Mouse (Mus musculus) lung, postnatal 10 days (tissue): ENCODE measurements around the gene Prpf6.

ENCODE experiments used
- DNase-seq: peaks from one replicate; pipeline ENCODE4 v3.0.0; 2021

Prpf6 gene

DNA sequence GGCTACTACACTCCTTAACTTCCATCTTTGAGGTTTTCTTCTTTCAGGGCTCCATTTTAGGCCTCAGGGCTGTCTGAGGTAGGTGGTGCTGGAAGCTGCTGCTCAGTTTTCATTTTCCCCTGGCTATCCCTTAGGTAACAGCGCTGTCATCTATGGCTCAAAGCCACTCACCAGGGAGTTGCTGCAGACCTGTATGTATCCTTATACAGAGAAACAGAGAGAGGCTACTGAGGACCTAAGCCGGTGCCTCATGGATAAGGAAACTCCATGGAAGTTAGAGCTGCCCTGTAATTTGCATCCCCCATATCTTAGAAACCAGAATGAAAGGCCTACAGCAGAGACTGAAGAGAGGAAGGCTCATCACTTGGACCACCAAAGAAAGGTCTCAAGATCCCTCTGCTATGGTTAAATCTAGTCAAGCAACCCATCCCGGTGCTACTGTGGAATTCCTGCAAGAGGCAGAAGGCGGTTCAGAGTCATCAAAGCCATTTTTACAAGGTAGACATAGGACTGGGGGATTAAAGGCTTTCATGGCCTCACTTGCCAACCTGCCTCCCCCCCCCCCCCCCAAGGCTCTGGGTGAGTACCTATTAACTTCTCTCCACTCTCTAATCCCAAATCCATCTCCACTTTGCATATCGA lies 11.4 kb upstream of the Prpf6 start:
- DNase-seq = no peak

DNA sequence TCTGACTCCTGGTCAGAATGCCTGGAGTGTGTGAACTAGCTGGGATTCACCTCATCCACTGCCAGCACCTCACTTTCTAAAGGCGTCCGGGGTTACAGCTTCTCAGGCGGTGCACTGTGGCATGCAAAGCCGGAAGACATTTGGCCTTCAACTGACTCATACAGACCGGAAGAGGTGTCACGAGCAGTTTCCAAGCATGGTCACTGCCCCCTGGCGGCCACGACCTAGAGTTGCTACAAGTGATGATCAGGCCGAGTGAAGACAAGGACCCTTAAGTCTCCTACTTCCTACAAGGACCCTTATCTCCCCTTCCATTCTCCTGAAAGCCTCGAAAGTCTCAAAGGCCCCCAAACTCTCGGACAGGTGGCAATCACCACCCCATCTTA lies 10.7 kb upstream of the Prpf6 start:
- peak; percentile 91 for DNase-seq

DNA sequence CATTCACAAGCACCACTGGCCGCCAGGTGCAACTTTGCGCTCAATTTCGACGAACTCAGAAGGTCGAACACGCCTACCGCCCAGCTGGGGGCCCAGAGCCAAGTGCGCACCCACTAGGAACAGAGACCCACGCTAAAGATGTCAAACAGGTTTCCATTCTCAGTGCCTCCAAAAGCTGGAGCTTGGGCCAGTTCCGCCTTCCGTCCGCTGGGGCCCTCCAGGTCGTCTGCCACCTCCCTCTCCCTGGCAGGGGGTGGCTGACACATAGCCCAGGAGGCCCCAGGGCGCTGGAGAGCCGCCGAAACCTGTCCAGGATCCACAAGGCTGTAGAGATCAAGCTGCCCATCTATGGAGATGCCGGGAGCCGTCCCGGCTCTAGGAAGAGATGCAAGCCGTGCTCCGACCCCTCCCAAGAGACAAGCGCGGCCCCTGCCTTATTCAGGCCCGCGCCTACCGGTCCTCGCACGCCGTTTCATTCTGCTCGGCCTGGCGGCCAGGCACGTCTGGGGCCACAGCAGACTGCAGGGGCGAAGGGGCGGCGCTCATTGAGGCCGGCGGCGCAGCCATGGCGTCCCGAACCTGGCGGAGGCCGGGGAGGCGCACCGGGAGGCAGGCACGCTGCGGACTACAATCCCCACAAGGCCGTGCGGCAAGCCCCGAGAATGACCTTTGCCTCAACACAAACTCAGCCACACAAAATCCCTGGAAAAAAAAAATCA lies 10.1 kb upstream of the Prpf6 start:
- DNase-seq = peak; percentile 89

GRCm38 (mm10) chr2:181582358-181582757 lies 9.3 kb upstream of the Prpf6 start:
- DNase-seq = no peak

- no peak for DNase-seq
These were observed 8.7 kb upstream of the Prpf6 start for GRCm38 (mm10) chr2:181582939-181583338.

DNA sequence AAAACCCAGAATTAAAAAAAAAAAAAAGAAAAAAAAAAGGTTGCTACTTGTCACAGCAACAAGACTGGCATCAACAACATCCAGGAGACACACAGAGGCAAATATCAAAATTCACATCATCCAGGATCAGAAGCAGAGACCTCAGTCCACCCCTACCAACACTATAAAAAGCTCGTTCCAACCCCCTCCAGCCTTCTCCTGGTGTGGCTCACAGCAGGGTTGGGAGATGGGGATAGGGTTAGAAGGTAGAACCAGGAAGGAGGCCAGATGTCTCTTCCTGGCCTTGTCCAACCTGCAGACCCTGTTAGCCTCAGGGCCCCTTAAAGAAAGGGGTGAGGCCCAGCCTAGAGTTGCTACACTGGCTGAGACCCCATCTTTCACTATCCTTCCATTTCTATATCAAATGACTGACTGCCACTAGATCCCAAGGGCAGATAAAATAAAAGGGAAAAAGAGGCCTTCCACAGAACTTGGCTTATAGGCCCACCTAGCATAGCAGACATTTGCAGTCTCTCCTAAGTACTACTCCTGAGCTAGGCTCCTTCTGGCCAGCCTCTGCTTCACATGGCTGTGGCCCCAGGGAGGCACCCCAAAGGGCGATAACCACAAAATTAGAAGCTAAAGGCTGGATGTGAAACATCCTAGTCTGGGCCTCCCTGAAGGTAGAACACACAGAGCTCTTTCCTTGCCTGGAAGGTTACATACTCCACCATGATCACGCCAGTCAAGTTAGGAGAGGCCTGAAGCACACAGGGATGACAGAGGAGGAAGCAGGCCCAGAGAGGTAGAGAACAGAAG lies 8.0 kb upstream of the Prpf6 start:
- no peak for DNase-seq

- no peak for DNase-seq
These were observed 7.2 kb upstream of the Prpf6 start, which contains the start of gene Uckl1 for GRCm38 (mm10) chr2:181584411-181584942. Uckl1 (minus strand) TSS chr2:181584892.

- no peak for DNase-seq
These were observed 6.2 kb upstream of the Prpf6 start for GRCm38 (mm10) chr2:181585506-181585905.

GRCm38 (mm10) chr2:181586124-181586523 lies 5.5 kb upstream of the Prpf6 start:
- DNase-seq = no peak

- no peak for DNase-seq
These were observed 3.9 kb upstream of the Prpf6 start for GRCm38 (mm10) chr2:181587796-181588195.

DNA sequence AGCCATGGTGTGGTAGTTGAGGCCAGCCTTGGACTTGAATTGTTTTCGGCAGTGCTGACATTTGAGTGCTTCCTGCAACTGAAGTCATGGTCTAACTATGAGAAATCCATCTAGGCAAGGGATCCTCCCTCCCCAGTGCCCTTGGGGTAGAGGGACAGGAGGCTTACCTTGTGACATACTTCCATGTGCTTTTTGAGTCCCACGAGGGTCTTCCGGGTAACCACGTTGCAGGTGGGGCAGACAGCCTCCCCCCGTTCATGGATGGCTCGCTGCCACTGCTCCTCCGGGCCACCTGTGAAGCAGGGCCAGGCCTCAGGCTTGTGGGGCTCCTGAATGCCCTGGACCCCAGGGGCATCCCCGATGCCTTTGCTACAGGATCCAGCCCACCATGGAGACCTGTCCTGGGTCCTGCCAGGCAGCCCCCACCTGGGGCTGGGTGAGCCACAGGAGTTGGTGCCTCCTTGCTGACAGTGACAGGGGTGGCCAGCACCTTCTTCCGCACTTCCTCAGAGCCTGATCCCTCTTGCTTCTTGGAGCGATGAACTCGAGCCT lies 3.4 kb upstream of the Prpf6 start:
- no peak for DNase-seq

DNA sequence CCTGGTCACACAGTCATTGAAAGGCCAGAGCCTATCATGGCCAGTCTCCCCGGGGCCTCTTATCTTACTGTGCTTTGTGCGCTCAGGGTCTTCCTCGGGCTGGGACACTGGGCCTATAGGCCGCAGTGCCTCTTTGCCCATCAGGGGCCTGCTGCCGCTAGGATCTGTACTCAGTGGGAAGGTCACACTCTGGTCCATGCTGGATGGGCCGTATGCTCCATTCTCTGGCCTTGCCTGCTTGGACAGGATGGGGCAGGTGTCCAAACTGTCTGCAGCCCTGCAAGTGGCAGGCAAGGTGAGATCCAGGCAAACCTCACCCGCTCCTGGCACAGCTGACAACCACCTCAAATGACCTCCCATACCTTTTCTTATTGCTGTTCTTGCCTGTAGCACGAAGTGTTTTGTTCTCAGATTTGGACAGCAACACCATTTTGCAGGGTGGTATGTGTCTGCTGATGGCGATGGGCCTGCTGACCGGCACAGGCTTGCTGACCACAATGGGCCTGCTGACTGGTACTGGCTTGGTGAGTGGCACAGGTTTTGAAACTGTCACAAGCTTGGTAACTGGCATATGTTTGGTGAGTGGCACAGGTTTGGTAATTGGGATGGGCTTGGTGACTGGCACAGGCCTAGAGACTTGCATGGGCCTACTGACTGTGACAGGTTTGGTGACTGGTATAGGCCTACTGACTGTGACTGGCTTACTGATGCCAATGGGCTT lies 2.5 kb upstream of the Prpf6 start:
- no peak for DNase-seq

DNA sequence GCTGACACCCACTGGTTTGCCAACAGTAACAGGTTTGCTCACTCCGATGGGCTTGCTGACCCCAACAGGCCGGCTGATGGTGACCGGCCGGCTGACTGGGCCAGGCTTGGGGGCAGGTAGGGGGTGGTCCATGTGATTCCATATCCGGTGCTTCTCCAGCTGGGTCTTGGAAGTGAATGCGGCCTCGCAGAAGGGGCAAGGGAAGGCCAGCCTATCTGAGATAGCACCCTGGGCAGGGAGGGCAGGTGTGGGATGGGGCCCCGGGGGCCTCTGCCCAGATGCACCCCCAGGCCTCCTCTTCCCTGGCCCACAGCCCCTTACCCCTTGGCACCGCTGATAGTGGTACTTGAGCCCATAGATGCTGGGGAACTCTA lies 1.9 kb upstream of the Prpf6 start:
- DNase-seq = no peak

DNA sequence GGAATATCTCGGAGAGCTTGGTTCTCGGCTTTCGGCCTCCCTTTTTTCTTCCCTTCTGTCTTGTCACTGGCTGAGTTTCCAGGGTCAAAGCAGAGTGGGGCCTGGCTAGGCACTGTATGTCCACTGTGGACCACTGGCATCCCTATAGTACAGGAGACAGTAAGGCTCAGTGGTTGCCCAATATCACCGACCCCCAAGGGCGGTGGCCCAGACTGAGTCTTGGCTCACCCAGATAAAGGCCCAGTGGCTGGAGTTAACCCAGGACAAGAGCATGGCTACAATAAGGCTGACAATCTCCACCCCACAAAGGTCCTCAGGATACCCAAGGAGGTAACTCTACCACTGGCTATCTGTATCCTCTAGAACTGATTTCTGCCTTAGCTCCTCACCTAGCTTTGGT lies 1.2 kb upstream of the Prpf6 start:
- no peak for DNase-seq

- peak; percentile 80 for DNase-seq
These were observed 768 bp downstream of the Prpf6 start, which contains the start of gene Zfp512b for GRCm38 (mm10) chr2:181592231-181593041. Zfp512b (minus strand) TSS chr2:181592803.

DNA sequence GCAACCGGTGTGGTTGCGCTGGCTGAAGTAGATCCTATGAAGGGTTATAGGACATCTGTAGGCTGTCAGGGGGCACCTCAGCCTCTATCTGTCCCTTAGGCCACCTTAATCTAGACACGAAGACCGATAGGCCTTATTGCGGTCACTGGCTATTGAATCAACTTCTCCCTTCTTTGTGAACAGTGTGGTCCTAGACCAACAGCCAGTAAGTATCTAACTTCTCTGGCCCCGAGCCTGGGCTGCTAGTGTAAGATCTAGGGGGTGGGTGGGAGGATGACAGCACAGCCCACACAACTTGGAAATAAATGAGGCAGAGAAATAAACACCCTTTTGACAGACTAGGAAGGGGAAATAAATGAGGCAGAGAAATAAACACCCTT lies 1.4 kb downstream of the Prpf6 start:
- peak; percentile 68 for DNase-seq

- DNase-seq = no peak
These were observed 2.3 kb downstream of the Prpf6 start for GRCm38 (mm10) chr2:181593937-181594336.

GRCm38 (mm10) chr2:181594946-181595696 lies 3.5 kb downstream of the Prpf6 start:
- DNase-seq = peak; percentile 44

DNA sequence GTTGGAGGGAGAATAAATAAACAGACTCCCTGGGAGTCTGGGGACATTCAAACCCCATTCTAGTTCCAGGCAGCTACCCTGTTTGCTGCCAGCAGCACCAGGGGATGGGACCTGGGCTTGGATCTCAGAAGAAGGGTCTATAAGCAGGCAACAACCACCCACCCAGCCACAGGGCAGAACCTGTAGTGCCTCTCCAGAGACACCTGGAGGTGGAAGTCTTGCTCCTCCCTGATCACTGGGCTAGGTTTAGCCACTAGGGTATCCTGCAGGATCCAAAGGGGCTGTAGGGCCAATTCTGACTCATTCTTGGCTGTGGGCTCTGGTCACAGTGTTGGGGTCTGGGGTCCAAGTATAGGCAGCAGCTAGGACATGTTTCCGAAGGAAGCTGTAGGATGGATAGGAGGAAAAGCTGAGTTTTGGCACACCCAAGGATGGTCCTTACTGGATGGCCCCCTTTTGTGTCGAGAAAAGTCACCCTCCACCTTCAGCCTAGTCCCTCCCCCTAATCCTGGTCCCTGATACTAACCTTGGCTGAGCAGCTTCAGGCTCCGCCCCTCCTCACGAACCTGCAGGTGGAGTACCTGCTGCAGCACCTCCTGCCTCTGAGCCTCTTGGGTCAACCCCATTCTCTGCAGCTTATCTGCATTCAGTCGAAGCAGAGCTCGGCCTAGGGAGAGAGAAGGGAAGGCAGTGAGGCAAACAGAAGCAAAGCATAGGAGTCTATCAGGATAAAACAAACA lies 4.7 kb downstream of the Prpf6 start:
- DNase-seq = no peak

DNA sequence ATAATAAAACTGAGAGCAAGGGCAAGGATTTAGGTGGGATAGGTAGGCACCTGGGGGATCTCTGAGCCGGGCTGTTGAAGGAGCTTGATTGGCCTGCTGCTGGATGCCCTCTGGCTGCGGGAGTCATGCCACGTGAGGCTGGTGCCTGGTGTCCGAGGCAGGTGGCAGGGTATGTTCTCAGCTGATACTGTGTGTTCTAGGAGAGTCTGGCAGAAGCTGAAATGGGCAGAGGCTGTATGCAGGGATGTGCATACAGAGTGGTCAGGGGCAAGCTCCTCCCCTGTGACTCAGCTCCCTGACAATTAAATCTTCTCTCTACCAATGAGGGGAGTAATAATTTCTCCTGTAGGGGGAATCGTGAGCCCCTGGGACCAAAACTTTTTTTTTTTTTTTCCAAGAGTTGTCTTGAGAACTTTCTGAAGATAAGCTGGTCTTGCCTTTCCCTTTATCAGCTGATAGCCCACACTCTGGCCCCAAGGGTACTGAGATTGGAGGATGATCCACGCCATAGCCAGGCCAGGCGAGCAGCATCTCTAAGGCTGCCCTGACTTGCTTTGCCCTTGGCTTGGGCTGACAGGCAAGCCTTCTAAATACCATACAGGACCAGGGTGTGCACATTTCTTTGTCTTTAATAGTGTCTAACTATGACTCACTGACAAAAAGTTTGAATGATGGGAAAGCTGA lies 5.9 kb downstream of the Prpf6 start:
- no peak for DNase-seq
